Mouse (Mus musculus) bone marrow, adult 2 months (tissue): ENCODE data around the gene Nfkbil1. TPM values are rescaled to one million over a fixed set of nuclear protein-coding genes. Genes with fewer than 3 reads are reported as not detected.

ENCODE experiments used
- H3K27ac ChIP-seq: fragments of 200-500 bp; 2 replicates; pipeline ENCODE4 v1.5.1; 2012; ENCODE audit warnings: low read depth, mild to moderate bottlenecking, control low read depth, inconsistent platforms, low read length; ENCODE audit not compliant: control insufficient read depth, poor library complexity, insufficient read depth
- H3K4me1 ChIP-seq: fragments of 200-500 bp; 2 replicates; pipeline ENCODE4 v1.6.1; 2011; ENCODE audit warnings: low read length; ENCODE audit not compliant: control insufficient read depth, insufficient read depth
- H3K4me3 ChIP-seq: fragments of 200-500 bp; replicated peaks from 2 replicates; pipeline ENCODE3; 2011; ENCODE audit warnings: mild to moderate bottlenecking, low read depth, low read length, control low read depth; ENCODE audit not compliant: control insufficient read depth
- CTCF ChIP-seq: fragments of 200-500 bp; IDR thresholded peaks from 2 replicates; pipeline ENCODE4 v1.5.1; 2011; ENCODE audit warnings: low read length, control low read depth; ENCODE audit not compliant: control insufficient read depth, insufficient read depth
- POLR2A ChIP-seq: fragments of 200-500 bp; IDR thresholded peaks from 2 replicates; pipeline ENCODE4 v1.6.1; 2011; ENCODE audit warnings: low read depth, mild to moderate bottlenecking, control low read depth, low read length, borderline replicate concordance; ENCODE audit not compliant: control insufficient read depth
- WGBS: fragments of 180-500 bp; shearing (Covaris S2); methylation state at CpG from one replicate; pipeline ENCODE4 v1.1.7; 2018; 5-methylcytosine and 5-hydroxymethylcytosine counted together
- polyA plus RNA-seq: library from polyadenylated mRNA; stranded (reverse); fragments of >200 nt; gene quantifications from 2 replicates; pipeline ENCODE4 v1.2.4, GENCODE M21; 2011; ENCODE audit warnings: low replicate concordance; ENCODE audit not compliant: missing spikeins, insufficient read depth, insufficient read length

Nfkbil1 gene
- polyA plus RNA-seq, 1 experiment = 24.9 TPM

- Histone ChIP-seq H3K4me3 (no peak overlapping the region), H3K27ac (no peak overlapping the region), H3K4me1 (peaks cover 4% of the 10 kb centered on the region; the same call in 1 of the 2 replicates)
- TF ChIP-seq POLR2A (no peak), CTCF (no peak)
- 72% methylated on average over 7 of the region's 7 CpGs for WGBS
These were observed 37.6 kb downstream of the Nfkbil1 start for GRCm38 (mm10) chr17:35198029-35198428.

- TF ChIP-seq POLR2A (no peak), CTCF (no peak)
- WGBS = 8% methylated on average over 6 of the region's 6 CpGs
- Histone ChIP-seq H3K27ac (no peak overlapping the region), H3K4me3 (no peak overlapping the region), H3K4me1 (peaks cover 6% of the 10 kb centered on the region; the same call in 1 of the 2 replicates)
These were observed 38.5 kb downstream of the Nfkbil1 start for GRCm38 (mm10) chr17:35197126-35197525.

GRCm38 (mm10) chr17:35196321-35196641 is 39.3 kb downstream of the Nfkbil1 start:
- Histone ChIP-seq H3K27ac (peak overlapping the region; percentile 90; the same call in 1 of the 2 replicates), H3K4me1 (peaks cover 8% of the 10 kb centered on the region; the same call in 1 of the 2 replicates), H3K4me3 (peak overlapping the region; percentile 62)
- no peak for TF ChIP-seq CTCF
- no peak for TF ChIP-seq POLR2A
- WGBS = 25% methylated on average over 9 of the region's 9 CpGs

GRCm38 (mm10) chr17:35195631-35196320 is 39.8 kb downstream of the Nfkbil1 start:
- Histone ChIP-seq H3K4me3 (peak overlapping the region; percentile 62), H3K27ac (peak overlapping the region; percentile 90), H3K4me1 (peaks cover 9% of the 10 kb centered on the region; the same call in 1 of the 2 replicates)
- WGBS = 1% methylated on average over 66 of the region's 66 CpGs
- TF ChIP-seq POLR2A (peak; percentile 67; the same call in 1 of the 2 replicates), CTCF (peak; percentile 93)

- peak overlapping the region; percentile 90 for H3K27ac ChIP-seq
- H3K4me3 ChIP-seq = peak overlapping the region; percentile 62
- WGBS = 20% methylated on average over 19 of the region's 19 CpGs
- 0 out of 2 replicates have a peak, but pooled peaks have one; percentile 1 for TF ChIP-seq POLR2A
- no peak for TF ChIP-seq CTCF
- H3K4me1 ChIP-seq = peaks cover 13% of the 10 kb centered on the region; the same call in 1 of the 2 replicates
These were observed 40.6 kb downstream of the Nfkbil1 start for GRCm38 (mm10) chr17:35194844-35195630.

GRCm38 (mm10) chr17:35193881-35194843 is 41.4 kb downstream of the Nfkbil1 start, which contains the start of gene Ltb:
TSS of gene Ltb (plus strand) at chr17:35194439.
- TF ChIP-seq POLR2A (peak; percentile 48; the same call in 1 of the 2 replicates), CTCF (no peak)
- peak within 1 kb of the TSS; percentile 73 for H3K4me3 ChIP-seq
- 8% methylated on average over 28 of the region's 28 CpGs for WGBS
- H3K4me1 ChIP-seq = peaks cover 13% of the 10 kb centered on the region; the same call in 1 of the 2 replicates
- peak within 1 kb of the TSS; percentile 90 for H3K27ac ChIP-seq

- 14% methylated on average over 5 of the region's 5 CpGs for WGBS
- peaks cover 13% of the 10 kb centered on the region; the same call in 1 of the 2 replicates for H3K4me1 ChIP-seq
- H3K4me3 ChIP-seq = no peak overlapping the region
- peak overlapping the region; percentile 92 for H3K27ac ChIP-seq
- no peak for TF ChIP-seq POLR2A
- no peak for TF ChIP-seq CTCF
These were observed 42.7 kb downstream of the Nfkbil1 start for GRCm38 (mm10) chr17:35192924-35193323.

GRCm38 (mm10) chr17:35191723-35192122 is 43.9 kb downstream of the Nfkbil1 start:
- no peak for TF ChIP-seq POLR2A
- peak; percentile 4; the same call in 1 of the 2 replicates for TF ChIP-seq CTCF
- Histone ChIP-seq H3K4me3 (no peak overlapping the region), H3K27ac (peak overlapping the region; percentile 42; the same call in 1 of the 2 replicates), H3K4me1 (peaks cover 13% of the 10 kb centered on the region; the same call in 1 of the 2 replicates)
- WGBS = 55% methylated on average over 2 of the region's 2 CpGs
